Mouse (Mus musculus) MEL (cell line): ENCODE measurements around the gene Bcl10. TPM values are rescaled to one million over a fixed set of nuclear protein-coding genes. Genes with fewer than 3 reads are reported as not detected.
"Not testable (repeated sequence)": the region's sequence is repeated elsewhere in the genome, so short reads cannot be mapped to it uniquely, and the experiment has no call there.

Experiments
- DNase-seq: peaks from one replicate; pipeline ENCODE4 v3.0.0; 2011; ENCODE audit warnings: low read depth, low spot score
- H3K27ac ChIP-seq: 2 replicates; pipeline ENCODE4 v1.5.1; 2012; ENCODE audit warnings: low read depth, mild to moderate bottlenecking, control low read depth, low read length, moderate library complexity; ENCODE audit not compliant: control insufficient read depth
- H3K27me3 ChIP-seq, 2 experiments: fragments of 150-350 bp in 1 of 2; sonication (generic) in 1 of 2; 2 replicates each; pipeline ENCODE4 v1.6.1; 2012; ENCODE audit warnings: low read length in 2 of 2, mild to moderate bottlenecking in 2 of 2, improper control_type of control experiment in 1 of 2, moderate library complexity in 1 of 2; ENCODE audit not compliant: insufficient read depth in 2 of 2, control insufficient read depth in 1 of 2
- H3K36me3 ChIP-seq, 2 experiments: 2 replicates each; pipeline ENCODE4 v1.6.1; 2012 to 2014; ENCODE audit warnings: low read length in 2 of 2, improper control_type of control experiment in 1 of 2, inconsistent platforms in 1 of 2, mild to moderate bottlenecking in 1 of 2; ENCODE audit not compliant: insufficient read depth in 2 of 2, control insufficient read depth in 1 of 2
- H3K4me1 ChIP-seq, 2 experiments: fragments of 150-350 bp in 1 of 2; sonication (generic) in 1 of 2; 2 replicates each; pipeline ENCODE4 v1.6.1; 2012; ENCODE audit warnings: low read length in 2 of 2, improper control_type of control experiment in 1 of 2, mild to moderate bottlenecking in 1 of 2; ENCODE audit not compliant: insufficient read depth in 2 of 2, control insufficient read depth in 1 of 2
- H3K4me3 ChIP-seq, 2 experiments: fragments of 150-350 bp in 1 of 2; sonication (generic) in 1 of 2; 2 replicates each; pipeline ENCODE4 v1.5.1; 2012; ENCODE audit warnings: low read depth in 2 of 2, low read length in 2 of 2, mild to moderate bottlenecking in 2 of 2, moderate library complexity in 2 of 2, control low read depth in 1 of 2, improper control_type of control experiment in 1 of 2; ENCODE audit not compliant: control insufficient read depth in 1 of 2, insufficient read depth in 1 of 2
- H3K79me2 ChIP-seq: 2 replicates; pipeline ENCODE4 v1.6.1; 2012; ENCODE audit warnings: mild to moderate bottlenecking, low read length, moderate library complexity; ENCODE audit not compliant: control insufficient read depth, poor library complexity, insufficient read depth
- H3K9ac ChIP-seq: 2 replicates; pipeline ENCODE4 v1.6.1; 2012; ENCODE audit warnings: low read depth, mild to moderate bottlenecking, control low read depth, low read length, moderate library complexity; ENCODE audit not compliant: control insufficient read depth, poor library complexity, severe bottlenecking
- H3K9me3 ChIP-seq: fragments of 150-350 bp; sonication (generic); replicated peaks from 2 replicates; pipeline ENCODE4 v1.6.1; 2012; ENCODE audit warnings: mild to moderate bottlenecking, low read length, improper control_type of control experiment, moderate library complexity; ENCODE audit not compliant: insufficient read depth
- CHD1 ChIP-seq: IDR thresholded peaks from 2 replicates; pipeline ENCODE4 v1.6.1; 2012; ENCODE audit warnings: low read depth, mild to moderate bottlenecking, inconsistent platforms, low read length, improper control_type of control experiment
- CHD2 ChIP-seq: IDR thresholded peaks from 2 replicates; pipeline ENCODE4 v1.6.1; 2011; ENCODE audit warnings: low read length, improper control_type of control experiment
- E2F4 ChIP-seq: IDR thresholded peaks from 2 replicates; pipeline ENCODE4 v1.6.1; 2011; ENCODE audit warnings: low read depth, low read length, improper control_type of control experiment, borderline replicate concordance
- EP300 ChIP-seq, 2 experiments: IDR thresholded peaks; 2 replicates each; pipeline ENCODE4 v1.6.1; 2011; ENCODE audit warnings: improper control_type of control experiment in 2 of 2, low read length in 2 of 2, low read depth in 1 of 2, mild to moderate bottlenecking in 1 of 2
- ETS1 ChIP-seq: IDR thresholded peaks from 2 replicates; pipeline ENCODE4 v1.6.1; 2012; ENCODE audit warnings: low read depth, mild to moderate bottlenecking, inconsistent platforms, low read length, improper control_type of control experiment, moderate library complexity
- KAT2A ChIP-seq: conservative IDR thresholded peaks from 2 replicates; pipeline ENCODE4 v1.6.1; 2012; ENCODE audit warnings: low read depth, low read length, improper control_type of control experiment, inconsistent platforms
- MAX ChIP-seq: IDR thresholded peaks from 2 replicates; pipeline ENCODE4 v1.6.1; 2011; ENCODE audit warnings: low read length, improper control_type of control experiment
- MXI1 ChIP-seq: IDR thresholded peaks from 2 replicates; pipeline ENCODE4 v1.6.1; 2011; ENCODE audit warnings: mild to moderate bottlenecking, low read depth, low read length, improper control_type of control experiment
- NELFE ChIP-seq: IDR thresholded peaks from 2 replicates; pipeline ENCODE4 v1.6.1; 2011; ENCODE audit warnings: low read depth, low read length, improper control_type of control experiment
- NRF1 ChIP-seq: IDR thresholded peaks from 2 replicates; pipeline ENCODE4 v1.6.1; 2014; ENCODE audit warnings: low read depth, mild to moderate bottlenecking, inconsistent platforms, low read length, improper control_type of control experiment, moderate library complexity; ENCODE audit not compliant: poor library complexity, insufficient read depth, severe bottlenecking
- POLR2A ChIP-seq, 2 experiments: IDR thresholded peaks; 2 replicates each; pipeline ENCODE4 v1.6.1; 2011 to 2012; ENCODE audit warnings: low read length in 2 of 2, mild to moderate bottlenecking in 2 of 2, control low read depth in 1 of 2, improper control_type of control experiment in 1 of 2, low read depth in 1 of 2, moderate library complexity in 1 of 2; ENCODE audit not compliant: control insufficient read depth in 1 of 2, insufficient read depth in 1 of 2, poor library complexity in 1 of 2
- RAD21 ChIP-seq: IDR thresholded peaks from 2 replicates; pipeline ENCODE4 v1.6.1; 2011; ENCODE audit warnings: mild to moderate bottlenecking, low read depth, low read length, improper control_type of control experiment
- TAL1 ChIP-seq: IDR thresholded peaks from 2 replicates; pipeline ENCODE4 v1.6.1; 2012; ENCODE audit warnings: mild to moderate bottlenecking, inconsistent platforms, low read length, moderate library complexity, mixed read lengths
- TBP ChIP-seq: IDR thresholded peaks from 2 replicates; pipeline ENCODE4 v1.8.0; 2011; ENCODE audit warnings: low read depth, low read length, improper control_type of control experiment
- TCF12 ChIP-seq: IDR thresholded peaks from 2 replicates; pipeline ENCODE4 v1.6.1; 2014; ENCODE audit warnings: low read depth, mild to moderate bottlenecking, inconsistent platforms, low read length, improper control_type of control experiment, moderate library complexity
- ZKSCAN1 ChIP-seq: IDR thresholded peaks from 2 replicates; pipeline ENCODE4 v1.6.1; 2012; ENCODE audit warnings: low read depth, mild to moderate bottlenecking, inconsistent platforms, low read length, improper control_type of control experiment, moderate library complexity
- ZNF384 ChIP-seq: IDR thresholded peaks from 2 replicates; pipeline ENCODE4 v1.6.1; 2012; ENCODE audit warnings: low read depth, mild to moderate bottlenecking, inconsistent platforms, low read length, improper control_type of control experiment
- polyA plus RNA-seq, 2 experiments: library from polyadenylated mRNA; stranded (reverse) in 1 of 2; unstranded in 1 of 2; fragments of >175 nt in 1 of 2; fragments of >200 nt in 1 of 2; gene quantifications; 2 replicates each; pipeline versions ENCODE4 v1.2.1 to v1.2.4; 2012; ENCODE audit warnings: low replicate concordance in 2 of 2, low read depth in 1 of 2; ENCODE audit not compliant: insufficient read length in 2 of 2, insufficient read depth in 1 of 2, missing spikeins in 1 of 2
- total RNA-seq: library from RNA; depleted of rRNA; stranded (reverse); fragments of 300-350 nt; gene quantifications from 2 replicates; pipeline ENCODE4 v1.2.3, GENCODE M21; 2012

Bcl10 gene
- total and polyA plus RNA-seq, 3 experiments, result 25.0 to 30.4 TPM; not detected in 1

DNA sequence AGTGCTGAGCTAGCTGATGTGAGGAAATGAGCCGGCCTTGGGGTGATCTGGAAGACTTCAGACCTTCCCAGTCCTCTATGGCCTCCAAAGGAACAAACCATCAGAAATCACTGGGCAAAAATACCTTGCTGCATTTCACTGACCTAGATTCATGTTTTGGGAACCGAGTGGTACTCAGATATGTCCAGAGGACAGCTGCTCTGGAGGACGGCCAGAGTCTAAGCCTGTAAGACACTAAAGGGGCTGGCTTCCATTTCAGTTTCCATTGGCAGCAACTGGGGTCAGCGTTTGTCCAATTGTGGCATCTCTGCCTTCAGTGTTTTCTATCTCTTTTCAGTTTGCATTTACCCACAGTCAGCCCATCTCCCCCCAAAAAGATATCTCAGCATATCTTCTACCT, 48.5 kb upstream of the Bcl10 start:
- Histone ChIP-seq H3K27me3 (no peaks in the 10 kb centered on the region), H3K27ac (no peak overlapping the region), H3K9me3 (no peaks in the 10 kb centered on the region), H3K79me2 (no peaks in the 10 kb centered on the region), H3K4me1 (no peaks in the 10 kb centered on the region), H3K36me3 (no peaks in the 10 kb centered on the region), H3K9ac (no peak overlapping the region), H3K4me3 (no peak overlapping the region)
- no peak for DNase-seq
- TF ChIP-seq MXI1 (no peak), E2F4 (no peak), ETS1 (no peak), CHD1 (no peak), POLR2A (IDR thresholded peaks at IDR 0.05; ENCODE audit: control insufficient read depth in 1 of 2, insufficient read depth in 1 of 2, low read depth in 1 of 2, low read length in 2 of 2, poor library complexity in 1 of 2) (no peak), TCF12 (no peak), NRF1 (no peak), TAL1 (no peak), ZNF384 (no peak), RAD21 (no peak), ZKSCAN1 (no peak), NELFE (no peak), MAX (no peak), KAT2A (no peak), TBP (no peak)

DNA sequence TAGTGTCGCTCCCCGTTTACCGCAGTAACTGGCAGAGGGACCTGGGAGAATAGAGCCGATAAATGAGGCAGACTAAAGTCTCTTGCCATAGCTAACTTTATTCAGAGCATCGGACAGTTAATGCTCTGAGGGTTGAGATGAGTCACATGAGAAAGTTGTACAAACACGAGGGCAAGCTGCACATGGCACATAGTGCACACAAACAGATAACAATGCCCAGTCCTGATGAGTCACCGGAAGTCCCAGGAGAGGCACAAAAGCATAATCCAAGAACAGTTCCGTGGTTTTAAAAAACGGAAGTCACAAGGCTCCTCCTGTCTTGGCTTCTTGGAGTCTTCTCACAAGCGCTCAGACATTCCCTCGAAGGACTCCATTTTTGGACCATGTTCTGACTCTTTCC, 46.5 kb upstream of the Bcl10 start:
- no peaks in the 10 kb centered on the region for H3K9me3 ChIP-seq
- TF ChIP-seq CHD2 (no peak), EP300 (IDR thresholded peaks at IDR 0.05; ENCODE audit: low read depth in 1 of 2, low read length in 2 of 2) (no peak)
- H3K4me1 ChIP-seq, result no peaks in the 10 kb centered on the region
- H3K79me2 ChIP-seq, result no peaks in the 10 kb centered on the region
- H3K36me3 ChIP-seq, result no peaks in the 10 kb centered on the region
- no peak overlapping the region for H3K27ac ChIP-seq
- no peaks in the 10 kb centered on the region for H3K27me3 ChIP-seq
- no peak overlapping the region for H3K9ac ChIP-seq
- peak; percentile 3 for DNase-seq
- H3K4me3 ChIP-seq, result no peak overlapping the region

DNA sequence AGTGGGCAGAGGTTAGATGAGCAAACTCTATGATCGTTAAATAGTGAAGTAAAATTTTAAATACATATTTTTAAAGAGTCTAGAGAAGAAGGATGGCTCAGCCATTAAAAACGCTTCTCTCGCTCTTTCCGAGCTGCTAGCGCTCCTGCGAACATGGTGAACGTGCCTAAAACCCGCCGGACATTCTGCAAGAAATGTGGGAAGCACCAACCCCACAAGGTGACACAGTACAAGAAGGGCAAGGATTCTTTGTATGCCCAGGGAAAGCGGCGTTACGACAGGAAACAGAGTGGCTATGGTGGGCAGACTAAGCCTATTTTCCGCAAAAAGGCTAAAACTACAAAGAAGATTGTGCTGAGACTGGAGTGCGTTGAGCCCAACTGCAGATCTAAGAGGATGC, 43.7 kb upstream of the Bcl10 start:
- not testable (repeated sequence) for H3K27ac ChIP-seq, H3K36me3 ChIP-seq, H3K4me3 ChIP-seq, H3K27me3 ChIP-seq, H3K79me2 ChIP-seq, H3K9ac ChIP-seq, H3K4me1 ChIP-seq, DNase-seq, H3K9me3 ChIP-seq
